Mouse (Mus musculus) adrenal gland, adult 10 weeks (tissue): ENCODE results near the gene Nlrc5. TPM values are rescaled to one million over a fixed set of nuclear protein-coding genes. Genes with fewer than 3 reads are reported as not detected.

Source experiments
- polyA plus RNA-seq: library from polyadenylated mRNA; stranded (reverse); fragments of 350-450 nt; fragmentation: Illumina TruSeq; extraction: RNeasy Lipid Tissue Mini Kit (QIAGEN cat#74804); gene quantifications from one replicate; pipeline ENCODE4 v1.2.3, GENCODE M21; 2014; ENCODE audit warnings: low read depth, low replicate concordance

The Nlrc5 gene
- 7.6 TPM for polyA plus RNA-seq

DNA sequence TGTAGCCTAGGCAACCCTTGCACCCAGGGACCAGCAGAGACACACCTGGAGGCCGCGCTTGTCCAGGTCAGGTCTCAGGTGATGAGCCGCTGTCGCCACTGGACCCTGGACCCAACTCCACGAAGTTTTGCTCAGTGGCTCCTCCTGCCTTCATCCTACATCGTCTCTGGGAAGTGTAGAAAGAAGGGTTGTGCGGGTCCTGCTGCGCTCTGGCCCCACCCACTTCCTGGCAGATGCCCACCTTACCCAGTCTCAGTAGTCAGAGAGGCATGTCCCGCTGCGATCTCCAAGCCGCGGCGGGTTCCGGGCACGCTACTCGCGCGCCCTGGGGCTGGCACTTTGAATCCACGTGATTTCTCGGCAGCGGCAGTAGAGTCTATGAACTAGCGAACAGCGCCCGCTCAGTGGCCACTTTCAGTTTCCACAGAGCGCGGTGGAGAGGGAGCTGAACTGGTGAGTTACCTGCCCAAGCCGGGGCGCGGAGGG is at the start of gene Nlrc5:
Gene Nlrc5 (plus strand): TSS at position 376 of the 486 bp plus-strand sequence.

DNA sequence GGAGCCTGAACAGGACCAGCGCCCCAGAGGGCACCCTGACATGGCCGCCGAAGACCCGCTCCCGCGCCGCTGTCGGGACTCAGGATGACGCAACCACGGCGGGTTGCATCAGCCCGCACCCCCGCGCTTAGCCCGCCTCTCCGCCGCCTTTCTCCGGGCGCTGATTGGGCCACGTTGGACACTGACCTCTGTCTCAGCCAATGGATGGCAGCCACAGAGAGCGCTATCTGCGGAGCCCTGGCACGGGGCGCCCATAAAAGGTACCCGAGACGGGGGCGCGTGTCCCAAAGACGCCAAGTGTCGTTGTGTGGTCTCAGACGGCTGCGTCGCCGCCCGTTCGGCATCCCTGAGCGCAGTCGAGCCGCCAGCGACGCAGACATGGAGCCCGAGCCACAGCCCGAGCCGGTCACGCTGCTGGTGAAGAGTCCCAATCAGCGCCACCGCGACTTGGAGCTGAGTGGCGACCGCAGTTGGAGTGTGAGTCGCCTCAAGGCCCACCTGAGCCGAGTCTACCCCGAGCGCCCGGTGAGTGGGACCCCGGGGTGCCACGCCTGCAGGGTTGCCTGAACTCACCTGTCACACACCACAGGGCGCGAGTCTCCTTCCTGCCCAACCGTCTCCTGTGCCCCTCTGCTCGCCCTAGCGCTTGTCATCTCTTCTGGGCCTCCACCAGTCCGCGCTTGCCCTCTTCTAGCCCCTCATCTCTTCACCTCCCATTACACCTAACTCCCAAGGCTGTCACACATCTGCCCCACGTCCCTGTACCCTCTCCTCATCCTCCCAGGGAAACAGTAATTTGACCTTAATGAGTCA is 47.7 kb upstream of the Nlrc5 start, which contains the start of gene Herpud1:
Gene Herpud1 (plus strand): TSS at position 225 of the 813 bp plus-strand sequence.

DNA sequence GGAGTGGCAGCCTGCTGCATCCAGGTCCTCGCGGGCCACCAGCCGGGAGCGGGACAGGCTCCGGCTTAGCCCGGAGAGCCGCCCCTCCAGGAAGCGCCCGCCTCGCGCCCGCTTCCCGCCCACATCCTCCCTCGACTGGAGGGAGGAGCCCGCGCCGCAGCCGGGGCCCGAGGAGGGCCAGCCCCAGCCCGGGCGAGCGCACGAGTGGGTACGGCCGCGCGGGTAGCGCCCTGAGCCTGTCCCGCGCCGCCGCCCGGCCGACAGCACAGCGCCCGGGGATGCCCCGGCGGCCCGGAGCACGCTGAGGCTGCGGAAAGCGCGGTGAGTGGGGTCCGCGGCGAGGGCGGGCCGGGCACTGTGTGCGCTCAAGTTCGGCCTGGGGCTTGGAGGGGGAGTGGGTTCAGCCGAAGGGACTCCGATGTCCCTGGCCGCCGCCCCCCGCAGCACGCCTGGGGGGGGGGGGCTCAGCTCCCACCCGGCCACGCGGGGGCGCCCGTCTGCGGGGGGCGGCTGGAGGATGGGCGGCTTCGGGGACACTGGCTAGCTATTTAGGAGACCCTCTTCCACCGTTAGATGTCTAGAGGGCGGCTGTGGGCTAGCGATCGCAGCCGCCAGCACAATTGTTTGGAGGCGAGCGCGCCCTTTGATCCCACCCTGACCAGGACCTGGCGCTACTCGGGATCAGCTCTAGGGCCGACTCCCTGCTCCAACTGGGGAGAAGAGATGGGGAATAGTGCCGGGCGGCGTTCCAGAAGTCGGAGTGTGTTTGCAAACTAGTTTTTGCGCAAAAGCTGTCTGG is 98.9 kb downstream of the Nlrc5 start, which contains the start of gene Cpne2:
Gene Cpne2 (plus strand): TSS at position 118 of the 799 bp plus-strand sequence.

Other genes starting within 250 kb of the Nlrc5 start
- gene Nup93, start 219.8 kb upstream of the Nlrc5 start, polyA plus RNA-seq: 14.3 TPM
- not detected for gene Slc12a3, start 105.2 kb upstream of the Nlrc5 start, polyA plus RNA-seq
- 74.9 TPM for gene Herpud1, start 47.9 kb upstream of the Nlrc5 start, polyA plus RNA-seq
- 7.1 TPM for gene Cpne2, start 98.6 kb downstream of the Nlrc5 start, polyA plus RNA-seq
- gene Rspry1, start 167.6 kb downstream of the Nlrc5 start, polyA plus RNA-seq: 47.7 TPM
- gene Fam192a, start 167.6 kb downstream of the Nlrc5 start, polyA plus RNA-seq: 66.5 TPM
- 303 TPM for gene Arl2bp, start 232.2 kb downstream of the Nlrc5 start, polyA plus RNA-seq